Mouse (Mus musculus): ENCODE data around the gene Gpank1. TPM values are rescaled to one million over a fixed set of nuclear protein-coding genes. Genes with fewer than 3 reads are reported as not detected.

Gpank1 gene
- total RNA-seq (2015; ENCODE audit: low replicate concordance), result 10.9 and 14.8 TPM in 2 replicates
- 15.8 and 20.4 TPM in 2 replicates for total RNA-seq (2017; ENCODE audit: low replicate concordance)

- ATAC-seq (replicated peaks; ENCODE audit: low FRiP score, poor library complexity, severe bottlenecking), result peak; percentile 93
Measured at GRCm38 (mm10) chr17:35121143-35121799, at the start of gene Gpank1. TSS of gene Gpank1 (plus strand) at chr17:35121455.

- ATAC-seq (replicated peaks; ENCODE audit: low FRiP score, poor library complexity, severe bottlenecking), result no peak
Measured at GRCm38 (mm10) chr17:35074097-35074496, 47.2 kb upstream of the Gpank1 start.

GRCm38 (mm10) chr17:35076507-35077176 is 44.6 kb upstream of the Gpank1 start, which contains the start of gene Ly6g6e:
TSS of gene Ly6g6e (plus strand) at chr17:35076902.
- no peak for ATAC-seq (replicated peaks; ENCODE audit: low FRiP score, poor library complexity, severe bottlenecking)

- ATAC-seq (replicated peaks; ENCODE audit: low FRiP score, poor library complexity, severe bottlenecking), result no peak
Measured at GRCm38 (mm10) chr17:35077285-35077684, 44.0 kb upstream of the Gpank1 start.

- ATAC-seq (replicated peaks; ENCODE audit: low FRiP score, poor library complexity, severe bottlenecking), result no peak
Measured at GRCm38 (mm10) chr17:35077786-35078233, 43.4 kb upstream of the Gpank1 start, which contains the start of gene Ly6g6d. TSS of gene Ly6g6d (minus strand) at chr17:35078065.

- peak; percentile 82 for ATAC-seq (replicated peaks; ENCODE audit: low FRiP score, poor library complexity, severe bottlenecking)
Measured at GRCm38 (mm10) chr17:35079778-35080177, 41.5 kb upstream of the Gpank1 start.

GRCm38 (mm10) chr17:35080248-35080647 is 41.0 kb upstream of the Gpank1 start:
- peak; percentile 58 for ATAC-seq (replicated peaks; ENCODE audit: low FRiP score, poor library complexity, severe bottlenecking)

GRCm38 (mm10) chr17:35080710-35081109 is 40.5 kb upstream of the Gpank1 start:
- no peak for ATAC-seq (replicated peaks; ENCODE audit: low FRiP score, poor library complexity, severe bottlenecking)

- no peak for ATAC-seq (replicated peaks; ENCODE audit: low FRiP score, poor library complexity, severe bottlenecking)
Measured at GRCm38 (mm10) chr17:35082841-35083576, 38.2 kb upstream of the Gpank1 start.

- no peak for ATAC-seq (replicated peaks; ENCODE audit: low FRiP score, poor library complexity, severe bottlenecking)
Measured at GRCm38 (mm10) chr17:35083929-35084497, 37.2 kb upstream of the Gpank1 start.

GRCm38 (mm10) chr17:35085208-35085865 is 35.9 kb upstream of the Gpank1 start, which contains the start of gene Ly6g6f:
TSS of gene Ly6g6f (minus strand) at chr17:35085610.
- no peak for ATAC-seq (replicated peaks; ENCODE audit: low FRiP score, poor library complexity, severe bottlenecking)

- no peak for ATAC-seq (replicated peaks; ENCODE audit: low FRiP score, poor library complexity, severe bottlenecking)
Measured at GRCm38 (mm10) chr17:35088151-35088550, 33.1 kb upstream of the Gpank1 start.

- ATAC-seq (replicated peaks; ENCODE audit: low FRiP score, poor library complexity, severe bottlenecking), result peak; percentile 90
Measured at GRCm38 (mm10) chr17:35088825-35089644, 32.2 kb upstream of the Gpank1 start, which contains the start of gene Abhd16a. TSS of gene Abhd16a (plus strand) at chr17:35089263.

- ATAC-seq (replicated peaks; ENCODE audit: low FRiP score, poor library complexity, severe bottlenecking), result peak; percentile 80
Measured at GRCm38 (mm10) chr17:35090166-35090932, 30.9 kb upstream of the Gpank1 start.

GRCm38 (mm10) chr17:35092403-35093198 is 28.7 kb upstream of the Gpank1 start:
- ATAC-seq (replicated peaks; ENCODE audit: low FRiP score, poor library complexity, severe bottlenecking), result no peak

- no peak for ATAC-seq (replicated peaks; ENCODE audit: low FRiP score, poor library complexity, severe bottlenecking)
Measured at GRCm38 (mm10) chr17:35094475-35095365, 26.5 kb upstream of the Gpank1 start.

Measured in erythroblast, adult 5-6 weeks (primary cell).